Mouse (Mus musculus): Measurements from ENCODE around the gene Pkib.

DNA sequence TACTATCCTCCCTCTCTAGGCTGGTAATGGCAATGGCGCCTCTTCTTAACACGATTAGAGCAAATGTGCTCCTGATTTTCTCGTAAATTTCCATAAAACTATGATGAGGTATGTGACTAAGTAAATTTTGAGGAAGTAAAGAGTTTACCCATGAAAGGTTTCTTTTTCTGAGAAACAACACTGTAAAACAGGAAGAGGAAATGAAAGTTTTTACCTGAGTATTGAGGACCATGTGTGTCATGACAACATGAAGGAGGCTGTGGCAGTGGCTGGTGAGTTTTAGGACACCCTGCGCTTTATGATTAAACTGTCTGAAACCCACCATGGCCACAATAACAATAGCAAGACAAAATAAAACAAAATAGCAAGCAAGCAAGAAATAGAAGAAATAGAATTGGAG lies 28.8 kb upstream of the Pkib start:
- TF ChIP-seq CTCF (IDR thresholded peaks at IDR 0.05; ENCODE audit: control insufficient read depth, insufficient read depth, insufficient replicate concordance, low read depth, low read length) (no peak), POLR2A (IDR thresholded peaks at IDR 0.05; ENCODE audit: control insufficient read depth, low read depth, low read length) (no peak)

All from testis, adult 2 months (tissue).